Comparison of ENCODE assay signal across 10 mouse cellular contexts in the genomic region with DNA sequence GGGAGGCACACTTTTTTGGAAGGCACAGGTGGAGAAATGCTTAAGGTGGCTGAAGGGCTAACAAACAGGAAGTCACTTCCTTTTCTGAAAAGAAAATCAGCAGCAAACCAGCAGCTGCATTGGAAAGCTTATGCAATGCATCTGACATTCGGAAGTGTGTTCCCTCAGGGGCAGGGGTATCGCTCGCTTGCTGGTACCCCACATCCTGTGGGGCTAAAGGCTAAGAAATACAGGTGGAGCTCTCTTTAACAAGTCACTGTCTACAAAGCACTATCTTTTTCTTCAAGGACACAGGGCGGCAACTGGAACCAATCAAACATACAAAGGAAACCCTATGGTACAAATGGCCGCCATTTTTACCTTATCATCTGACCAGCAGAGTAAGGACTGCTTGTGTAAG. TPM values are rescaled to one million over a fixed set of nuclear protein-coding genes. Genes with fewer than 3 reads are reported as not detected.
DNase-seq lines count a peak whose midpoint lies in the region; ATAC-seq lines count a peak whose summit lies in the region.
"Had no signal": no experiment of that assay in that cellular context is flagged by ENCODE, and none has a peak within 500 bp of the region (broad histone marks: within the 10 kb centered on the region; RNA-seq: fewer than 3 reads in every experiment).

No protein-coding gene starts in this region.

- no peaks in the 10 kb centered on the region for H3K9me3 ChIP-seq in kidney, embryonic 16.5 days (ENCODE audit: low read length)
- H3K9me3 ChIP-seq in stomach, embryonic 15.5 days = no peaks in the 10 kb centered on the region

- H3K27ac ChIP-seq in kidney, embryonic 16.5 days (ENCODE audit: low read length) = no peak overlapping the region
- H3K27ac ChIP-seq in stomach, embryonic 15.5 days = no peak overlapping the region
- H3K27ac ChIP-seq: macrophage had no signal

- peaks cover 23% of the 10 kb centered on the region for H3K27me3 ChIP-seq in kidney, embryonic 16.5 days (ENCODE audit: insufficient read depth, low read length)
- peaks cover 5% of the 10 kb centered on the region for H3K27me3 ChIP-seq in stomach, embryonic 15.5 days (replicated peaks)

- H3K9ac ChIP-seq in kidney, embryonic 16.5 days (replicated peaks; ENCODE audit: low read length) = no peak overlapping the region
- H3K9ac ChIP-seq in stomach, embryonic 15.5 days = no peak overlapping the region

- H3K4me1 ChIP-seq in kidney, embryonic 16.5 days (ENCODE audit: insufficient read depth, low read length) = no peaks in the 10 kb centered on the region
- peaks cover 9% of the 10 kb centered on the region; the same call in 1 of the 2 replicates for H3K4me1 ChIP-seq in stomach, embryonic 15.5 days

- H3K4me3 ChIP-seq in kidney, embryonic 16.5 days (ENCODE audit: low read length) = peak overlapping the region; percentile 72
- H3K4me3 ChIP-seq in stomach, embryonic 15.5 days (replicated peaks) = no peak overlapping the region

- H3K36me3 ChIP-seq in kidney, embryonic 16.5 days (ENCODE audit: insufficient read depth, low read length) = peaks cover 5% of the 10 kb centered on the region; the same call in 1 of the 2 replicates
- no peaks in the 10 kb centered on the region for H3K36me3 ChIP-seq in stomach, embryonic 15.5 days

- 86% methylated on average over 5 of the region's 5 CpGs for WGBS in kidney, embryonic 16.5 days
- 82% methylated on average over 5 of the region's 5 CpGs for WGBS in stomach, embryonic 15.5 days

- ATAC-seq in kidney, embryonic 16.5 days (ENCODE audit: low FRiP score, low TSS enrichment) = no peak
- peak; percentile 44 for ATAC-seq in inflammation-experienced regulatory T-cells, adult 6 months
- no peak for ATAC-seq in stomach, embryonic 15.5 days (ENCODE audit: insufficient read depth, low FRiP score, low read depth)

- no peak for DNase-seq in kidney, postnatal 14 days
- DNase-seq in T-cell, adult 2 months (ENCODE audit: low spot score) = peak; percentile 85
- DNase-seq in cerebellum, postnatal 4 days (ENCODE audit: low spot score in 2 of 2) = no peak
- DNase-seq in right cerebral cortex, postnatal 10 days (ENCODE audit: low spot score in 2 of 2) = no peak
- no peak for DNase-seq in urinary bladder, postnatal 36 days (ENCODE audit: low spot score in 2 of 2)
- DNase-seq: cerebellum, postnatal 14 days had no signal

- H3K4me2 ChIP-seq in kidney, embryonic 16.5 days (replicated peaks; ENCODE audit: low read depth, low read length) = peak overlapping the region; percentile 47
- H3K4me2 ChIP-seq in stomach, embryonic 15.5 days = peak overlapping the region; percentile 49; the same call in 1 of the 2 replicates

RNA-seq across cellular contexts. Expression of gene Atp1b1, which starts 4.4 kb away (rescaled TPM):
- 232 and 240 TPM in 2 replicates for polyA plus RNA-seq in kidney, embryonic 16.5 days (2015; fragmentation: Nextera tagmentation; extraction: Ambion mirVana)
- polyA plus RNA-seq in inflammation-experienced regulatory T-cells, adult 6 months (2017; shearing (Covaris generic)) = 1 to 10 TPM in 2 of 3 experiments, under 1 TPM in 1; 0.19 to 3.4 (median 2.4) TPM
- polyA plus RNA-seq in stomach, embryonic 15.5 days (2015; fragmentation: Nextera tagmentation; extraction: Ambion mirVana) = 143 and 162 TPM in 2 replicates

Comparison
In these comparisons a context has a peak if more than half of its experiments do, and no peak if none do; other contexts are left out.
1. RNA of gene Atp1b1, which starts 4.4 kb away (polyA plus RNA-seq): 232 to 240 TPM in kidney, embryonic 16.5 days and 143 to 162 TPM in stomach, embryonic 15.5 days; 0.19 to 3.4 TPM in inflammation-experienced regulatory T-cells, adult 6 months; every median in the first group is over 10 times any median in the second.